Mouse (Mus musculus) kidney, embryonic 14.5 days (tissue): ENCODE results near the gene Ccne1. TPM values are rescaled to one million over a fixed set of nuclear protein-coding genes. Genes with fewer than 3 reads are reported as not detected.
A peak's percentile ranks its signal among the peaks of the same experiment; 100 is the strongest.

Experiments
- ATAC-seq: fragments of 200-750 bp; cut with Nextera tagmentation; 2 replicates; pipeline ENCODE4 v1.8.0; 2017; ENCODE audit warnings: moderate number of reproducible peaks, mild to moderate bottlenecking, moderate TSS enrichment, moderate library complexity; ENCODE audit not compliant: low FRiP score, low TSS enrichment
- H3K27ac ChIP-seq: fragments of 300-500 bp; sonication (generic); 2 replicates; pipeline ENCODE4 v1.5.1; 2014; ENCODE audit warnings: low read depth, mild to moderate bottlenecking, low read length, moderate library complexity, mixed read lengths
- H3K27me3 ChIP-seq: fragments of 300-500 bp; sonication (generic); 2 replicates; pipeline ENCODE4 v1.6.1; 2014; ENCODE audit warnings: mild to moderate bottlenecking, low read length; ENCODE audit not compliant: control insufficient read depth, insufficient read depth
- H3K36me3 ChIP-seq: fragments of 300-500 bp; sonication (generic); 2 replicates; pipeline ENCODE4 v1.6.1; 2014; ENCODE audit warnings: low read length, mixed read lengths; ENCODE audit not compliant: control insufficient read depth, insufficient read depth
- H3K4me1 ChIP-seq: fragments of 300-500 bp; sonication (generic); 2 replicates; pipeline ENCODE4 v1.6.1; 2014; ENCODE audit warnings: low read length, mixed read lengths; ENCODE audit not compliant: control insufficient read depth, insufficient read depth
- H3K4me2 ChIP-seq: fragments of 300-500 bp; sonication (generic); replicated peaks from 2 replicates; pipeline ENCODE4 v1.6.1; 2014; ENCODE audit warnings: low read depth, mild to moderate bottlenecking, low read length
- H3K4me3 ChIP-seq: fragments of 300-500 bp; sonication (generic); 2 replicates; pipeline ENCODE4 v1.5.1; 2014; ENCODE audit warnings: mild to moderate bottlenecking, low read length
- H3K9ac ChIP-seq: fragments of 300-500 bp; sonication (generic); 2 replicates; pipeline ENCODE4 v1.6.1; 2014; ENCODE audit warnings: low read depth, mild to moderate bottlenecking, low read length, moderate library complexity
- H3K9me3 ChIP-seq: fragments of 300-500 bp; sonication (generic); 2 replicates; pipeline ENCODE4 v1.6.1; 2016; ENCODE audit warnings: low read length; ENCODE audit not compliant: control insufficient read depth
- WGBS: fragments of 180-500 bp; shearing (Covaris S2); extraction: QIAGEN DNeasy Blood & Tissue Kit; methylation state at CpG from one replicate; pipeline ENCODE4 v1.1.7; 2014; 5-methylcytosine and 5-hydroxymethylcytosine counted together
- polyA plus RNA-seq: library from polyadenylated mRNA; unstranded; fragments of >200 nt; fragmentation: Nextera tagmentation; extraction: Ambion mirVana; gene quantifications from 2 replicates; pipeline ENCODE4 v1.2.1, GENCODE M21; 2014

The Ccne1 gene
- polyA plus RNA-seq, 1 experiment from 2014 or later = 100 TPM

DNA sequence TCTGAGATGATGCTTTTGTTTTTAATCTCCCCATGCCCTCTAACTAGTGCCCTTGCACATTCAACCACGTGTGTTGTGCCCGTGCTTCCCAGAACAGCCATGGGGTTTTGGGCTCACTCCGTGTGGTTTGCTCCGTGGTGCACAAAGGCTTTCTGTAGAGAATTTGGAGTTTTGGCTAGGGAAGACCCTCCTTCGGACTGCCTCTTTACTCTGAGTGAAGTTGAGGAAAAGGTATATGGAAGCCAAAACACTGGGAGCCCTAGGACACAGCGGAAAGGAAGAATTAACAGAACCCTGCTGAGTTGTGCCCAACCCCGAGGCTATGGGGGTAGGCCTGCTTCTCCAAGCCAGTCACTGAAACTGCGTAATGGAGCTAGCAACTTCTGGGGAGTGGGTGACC lies 20.9 kb downstream of the Ccne1 start:
- Histone ChIP-seq H3K4me2 (no peak overlapping the region), H3K9ac (no peak overlapping the region), H3K36me3 (no peaks in the 10 kb centered on the region), H3K4me3 (no peak overlapping the region), H3K27ac (no peak overlapping the region), H3K4me1 (peaks cover 6% of the 10 kb centered on the region; the same call in 1 of the 2 replicates), H3K27me3 (no peaks in the 10 kb centered on the region), H3K9me3 (no peaks in the 10 kb centered on the region)
- WGBS = 49% methylated on average over 8 of the region's 8 CpGs
- ATAC-seq = no peak

DNA sequence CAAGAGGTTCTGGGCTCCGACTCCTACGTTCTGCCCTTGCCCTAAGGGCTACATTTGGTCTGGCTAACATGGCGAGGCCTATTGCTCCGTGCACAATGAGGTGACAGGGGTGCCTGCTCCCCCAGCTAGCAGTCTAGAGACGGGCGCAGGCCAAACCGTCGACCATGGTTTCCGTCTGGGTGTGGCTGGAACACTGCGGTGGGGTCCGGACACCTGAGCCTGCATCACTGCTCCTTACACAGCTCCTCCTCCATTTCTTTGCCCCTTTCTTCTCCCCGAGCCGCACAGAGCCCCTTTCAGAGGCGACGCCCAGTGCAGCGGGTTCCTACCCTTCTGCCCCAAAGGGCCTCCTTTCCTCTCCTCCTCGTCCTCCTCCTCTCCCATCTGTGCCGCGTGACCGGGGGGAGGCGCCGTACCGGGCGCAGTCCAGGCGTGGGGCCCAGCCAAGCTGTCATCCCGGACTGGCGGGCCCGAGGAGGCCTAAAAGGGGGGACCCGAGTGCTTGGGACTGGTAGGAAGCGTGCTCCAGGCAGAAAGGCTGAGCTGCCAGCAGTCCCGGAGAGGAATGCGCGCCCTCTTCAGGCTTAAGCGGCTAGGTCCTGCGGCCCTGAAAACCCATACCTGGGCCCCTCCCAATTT lies 21.6 kb downstream of the Ccne1 start:
- Histone ChIP-seq H3K27ac (no peak overlapping the region), H3K9me3 (no peaks in the 10 kb centered on the region), H3K4me3 (peak overlapping the region; percentile 45), H3K4me1 (peaks cover 6% of the 10 kb centered on the region; the same call in 1 of the 2 replicates), H3K9ac (peak overlapping the region; percentile 9), H3K27me3 (no peaks in the 10 kb centered on the region), H3K36me3 (no peaks in the 10 kb centered on the region), H3K4me2 (peak overlapping the region; percentile 90)
- ATAC-seq = peak; percentile 58
- under 1% methylated on average over 32 of the region's 35 CpGs for WGBS

DNA sequence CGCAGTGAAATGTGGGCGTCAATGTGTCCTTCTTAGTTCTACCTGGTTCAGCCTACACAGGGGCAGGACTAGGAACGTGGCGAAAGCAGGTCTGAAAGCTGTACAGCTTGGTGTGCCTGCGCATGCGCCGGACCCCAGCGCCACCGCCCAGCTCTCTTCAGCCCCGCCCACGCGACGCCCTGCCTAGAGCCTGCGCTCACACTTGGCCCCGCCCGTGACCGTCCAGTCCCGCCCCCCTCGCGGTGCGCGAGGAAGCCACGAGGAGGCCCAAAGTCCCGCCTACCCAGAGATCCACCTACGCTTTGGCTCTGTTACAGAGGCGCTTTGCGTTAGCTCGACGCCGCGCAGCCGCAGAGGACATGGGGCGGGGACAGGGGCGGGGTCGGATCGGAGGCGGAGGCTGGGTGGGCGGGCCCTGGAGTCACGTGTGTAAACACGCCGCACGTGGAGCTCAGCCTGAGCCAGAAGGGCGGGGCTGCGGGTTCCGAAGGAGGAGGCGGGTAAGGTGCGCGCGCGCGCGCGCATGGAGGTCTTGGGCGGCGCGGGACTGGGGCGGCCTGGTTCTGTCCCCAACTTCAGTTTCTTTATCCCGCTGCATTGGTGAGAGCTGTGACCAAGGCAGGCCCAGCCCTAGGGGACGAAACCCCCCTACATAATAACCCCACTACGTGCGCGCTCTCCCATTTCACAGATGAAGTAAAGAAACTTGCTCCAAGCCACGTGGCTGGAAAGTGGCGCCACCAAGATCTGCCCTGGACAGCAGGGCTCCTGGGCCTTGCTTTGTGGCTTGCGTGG lies 22.4 kb downstream of the Ccne1 start:
- Histone ChIP-seq H3K36me3 (no peaks in the 10 kb centered on the region), H3K4me2 (peak overlapping the region; percentile 90), H3K27ac (no peak overlapping the region), H3K4me3 (peak overlapping the region; percentile 45), H3K27me3 (no peaks in the 10 kb centered on the region), H3K4me1 (peaks cover 6% of the 10 kb centered on the region; the same call in 1 of the 2 replicates), H3K9me3 (no peaks in the 10 kb centered on the region), H3K9ac (peak overlapping the region; percentile 45)
- WGBS = 1% methylated on average over 61 of the region's 65 CpGs
- ATAC-seq = peak; percentile 98

DNA sequence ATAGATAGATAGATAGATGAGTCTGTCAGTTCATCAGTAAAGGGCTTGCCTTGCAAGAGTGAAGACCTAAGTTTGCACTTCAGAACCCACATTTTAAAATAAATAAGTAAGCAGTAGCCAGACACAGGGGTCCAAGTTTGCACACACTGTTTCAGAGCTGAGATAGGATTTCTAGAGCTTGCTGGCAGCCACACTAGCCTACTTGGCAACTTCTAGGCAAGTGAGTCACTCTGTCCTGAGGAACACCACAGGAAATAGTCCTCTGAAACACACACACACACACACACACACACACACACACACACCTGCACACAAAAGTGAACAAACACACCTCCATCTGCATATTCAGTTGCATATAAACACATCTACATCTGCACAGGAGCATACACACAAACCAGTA lies 24.4 kb downstream of the Ccne1 start:
- no peak for ATAC-seq
- H3K27me3 ChIP-seq = no peaks in the 10 kb centered on the region
- H3K27ac ChIP-seq = no peak overlapping the region
- H3K9ac ChIP-seq = no peak overlapping the region
- H3K36me3 ChIP-seq = no peaks in the 10 kb centered on the region
- H3K4me1 ChIP-seq = peaks cover 6% of the 10 kb centered on the region; the same call in 1 of the 2 replicates
- H3K4me2 ChIP-seq = no peak overlapping the region
- H3K9me3 ChIP-seq = no peaks in the 10 kb centered on the region
- no peak overlapping the region for H3K4me3 ChIP-seq

DNA sequence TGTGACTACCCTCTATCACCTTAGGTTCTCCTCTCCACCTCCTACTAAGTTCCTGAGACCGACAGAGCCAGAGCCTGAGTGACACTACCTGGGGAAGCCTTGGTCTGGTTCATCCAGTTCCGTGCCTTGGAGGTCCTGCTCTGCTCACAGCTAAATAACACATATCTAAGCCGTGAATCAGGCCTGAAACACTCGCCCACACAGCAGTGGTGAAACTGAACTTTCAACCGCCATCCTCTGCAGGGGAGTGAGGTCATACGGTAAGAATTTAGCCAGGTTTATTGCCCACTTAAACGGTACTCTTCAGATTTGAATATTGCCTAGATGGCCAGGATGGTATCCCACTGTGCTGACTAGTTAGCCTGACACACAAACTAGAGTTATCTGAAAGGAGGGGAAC lies 30.1 kb downstream of the Ccne1 start:
- Histone ChIP-seq H3K27ac (no peak overlapping the region), H3K9me3 (no peaks in the 10 kb centered on the region), H3K36me3 (no peaks in the 10 kb centered on the region), H3K4me3 (no peak overlapping the region), H3K4me1 (no peaks in the 10 kb centered on the region), H3K9ac (no peak overlapping the region), H3K4me2 (no peak overlapping the region), H3K27me3 (no peaks in the 10 kb centered on the region)
- ATAC-seq = no peak
- WGBS = 45% methylated on average over 7 of the region's 7 CpGs

DNA sequence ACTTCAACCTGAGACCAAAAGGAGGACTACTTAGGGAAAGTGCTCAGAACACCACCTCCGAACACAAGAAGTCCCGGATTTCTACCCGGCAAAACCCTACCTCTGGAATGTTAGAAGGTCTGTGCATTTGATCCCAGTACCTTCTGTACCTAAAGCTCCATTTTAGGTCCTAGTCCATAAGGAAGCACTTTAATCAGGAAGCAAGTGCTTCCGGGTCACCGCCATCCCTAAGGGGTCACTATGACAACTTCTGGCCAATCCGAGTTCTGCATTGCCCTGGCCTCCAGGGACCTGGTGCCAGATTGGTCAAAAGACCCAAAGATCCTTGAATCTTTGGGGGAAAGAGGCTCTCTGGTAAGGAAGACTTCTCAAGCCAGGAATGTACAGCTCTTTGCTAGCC lies 31.8 kb downstream of the Ccne1 start:
- WGBS = 60% methylated on average over 6 of the region's 6 CpGs
- no peaks in the 10 kb centered on the region for H3K36me3 ChIP-seq
- H3K4me1 ChIP-seq = no peaks in the 10 kb centered on the region
- no peak overlapping the region for H3K4me3 ChIP-seq
- H3K9me3 ChIP-seq = no peaks in the 10 kb centered on the region
- no peaks in the 10 kb centered on the region for H3K27me3 ChIP-seq
- no peak overlapping the region for H3K9ac ChIP-seq
- no peak overlapping the region for H3K27ac ChIP-seq
- H3K4me2 ChIP-seq = no peak overlapping the region
- no peak for ATAC-seq

DNA sequence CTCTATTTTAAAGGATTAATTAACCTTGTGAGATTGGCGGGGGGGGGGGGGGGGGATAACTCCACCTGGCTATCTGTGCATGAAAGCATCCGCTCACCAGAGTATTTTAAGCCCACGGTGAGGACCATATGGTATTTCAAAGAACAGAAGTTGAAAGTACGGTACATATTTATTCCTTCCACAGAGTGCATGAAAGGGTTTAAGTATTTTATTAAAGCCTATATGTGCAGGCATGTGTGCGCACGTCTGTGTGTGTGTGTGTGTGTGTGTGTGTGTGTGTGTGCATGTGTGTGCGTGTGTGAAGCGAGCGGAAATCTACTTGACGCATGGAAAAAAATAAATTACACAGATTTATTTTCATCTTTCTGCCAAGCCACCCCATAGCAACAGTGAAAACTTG lies 32.4 kb downstream of the Ccne1 start:
- Histone ChIP-seq H3K4me2 (peak overlapping the region; percentile 26), H3K36me3 (no peaks in the 10 kb centered on the region), H3K9me3 (no peaks in the 10 kb centered on the region), H3K4me3 (no peak overlapping the region), H3K4me1 (no peaks in the 10 kb centered on the region), H3K27ac (no peak overlapping the region), H3K9ac (peak overlapping the region; percentile 42; the same call in 1 of the 2 replicates), H3K27me3 (no peaks in the 10 kb centered on the region)
- WGBS = 61% methylated on average over 9 of the region's 10 CpGs
- ATAC-seq = no peak

DNA sequence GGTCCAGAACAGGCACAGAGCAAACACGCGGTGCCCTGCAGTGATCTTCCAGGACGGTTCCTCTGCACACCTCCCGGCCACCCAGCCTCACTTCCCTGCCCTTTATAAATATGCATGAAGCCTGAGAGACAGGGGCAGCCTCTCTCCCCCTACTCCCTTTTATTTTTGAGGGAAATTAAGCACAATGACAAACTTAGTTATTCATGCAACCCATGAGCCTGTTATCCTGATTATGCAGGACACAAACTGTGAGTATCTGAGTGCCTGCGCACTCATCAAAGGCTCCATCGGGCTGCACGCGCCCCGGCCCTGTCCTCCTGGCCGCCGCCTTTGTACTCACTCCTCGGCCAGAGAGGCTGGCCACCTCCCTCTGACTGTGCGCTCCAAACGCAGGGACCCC lies 32.8 kb downstream of the Ccne1 start:
- ATAC-seq = peak; percentile 34; the same call in 1 of the 2 replicates
- Histone ChIP-seq H3K4me1 (no peaks in the 10 kb centered on the region), H3K27me3 (no peaks in the 10 kb centered on the region), H3K36me3 (no peaks in the 10 kb centered on the region), H3K9me3 (no peaks in the 10 kb centered on the region), H3K9ac (peak overlapping the region; percentile 42; the same call in 1 of the 2 replicates), H3K4me3 (peak overlapping the region; percentile 17; the same call in 1 of the 2 replicates), H3K4me2 (peak overlapping the region; percentile 26), H3K27ac (no peak overlapping the region)
- WGBS = 2% methylated on average over 14 of the region's 14 CpGs

DNA sequence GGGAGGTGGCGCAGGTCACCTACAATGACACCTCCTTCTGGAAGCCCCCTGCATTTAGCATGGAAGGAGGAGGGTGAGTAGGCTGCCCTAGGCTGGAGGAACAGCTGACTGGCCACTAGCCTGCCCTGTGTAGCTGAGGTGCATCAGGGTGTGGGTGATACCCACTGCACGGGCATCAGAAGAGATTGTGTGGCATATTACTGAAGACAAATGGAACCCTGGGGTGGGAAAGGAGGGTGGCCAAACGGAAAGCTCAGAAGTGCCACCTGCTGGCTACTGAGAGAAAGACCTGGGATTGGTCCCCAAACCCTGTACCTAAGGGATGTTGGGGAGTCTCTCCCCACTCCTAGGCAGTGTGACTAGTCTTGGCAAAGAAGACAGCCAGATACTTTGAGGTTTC lies 33.6 kb downstream of the Ccne1 start:
- no peaks in the 10 kb centered on the region for H3K9me3 ChIP-seq
- no peaks in the 10 kb centered on the region for H3K4me1 ChIP-seq
- no peaks in the 10 kb centered on the region for H3K27me3 ChIP-seq
- no peak overlapping the region for H3K4me2 ChIP-seq
- 28% methylated on average over 3 of the region's 3 CpGs for WGBS
- peak; percentile 70 for ATAC-seq
- H3K4me3 ChIP-seq = no peak overlapping the region
- H3K36me3 ChIP-seq = no peaks in the 10 kb centered on the region
- no peak overlapping the region for H3K9ac ChIP-seq
- no peak overlapping the region for H3K27ac ChIP-seq
